Mouse (Mus musculus): ENCODE data around the gene Ptpn5. TPM values are rescaled to one million over a fixed set of nuclear protein-coding genes. Genes with fewer than 3 reads are reported as not detected.
A peak's percentile ranks its signal among the peaks of the same experiment; 100 is the strongest.

Ptpn5 gene
- total RNA-seq, 4 experiments from 2014 or later, result 0.68 to 3.3 (median 1.7) TPM

DNA sequence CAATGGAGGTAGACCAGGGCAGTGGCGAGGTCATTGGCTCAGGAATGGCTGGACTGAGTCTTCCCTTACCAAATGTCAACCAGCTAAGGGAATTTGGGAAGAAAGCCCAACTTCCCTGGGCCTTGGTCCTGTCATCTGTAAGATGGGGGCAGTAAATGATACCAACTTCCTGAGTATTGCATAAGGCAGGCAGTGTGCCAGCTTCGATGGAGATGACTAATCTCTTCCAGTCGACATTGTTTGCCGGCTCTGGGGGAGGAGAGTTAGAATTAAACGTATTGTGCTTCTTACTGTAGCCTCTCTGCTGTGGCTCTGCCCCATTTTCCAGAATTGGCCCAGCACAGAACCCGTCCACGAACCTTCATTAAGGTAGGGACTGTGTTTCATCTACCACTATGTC is 23.0 kb downstream of the Ptpn5 start:
- peak; percentile 67 for DNase-seq

- peak; percentile 47 for DNase-seq
Observed at GRCm38 (mm10) chr7:47108779-47109189, 24.7 kb downstream of the Ptpn5 start.

DNA sequence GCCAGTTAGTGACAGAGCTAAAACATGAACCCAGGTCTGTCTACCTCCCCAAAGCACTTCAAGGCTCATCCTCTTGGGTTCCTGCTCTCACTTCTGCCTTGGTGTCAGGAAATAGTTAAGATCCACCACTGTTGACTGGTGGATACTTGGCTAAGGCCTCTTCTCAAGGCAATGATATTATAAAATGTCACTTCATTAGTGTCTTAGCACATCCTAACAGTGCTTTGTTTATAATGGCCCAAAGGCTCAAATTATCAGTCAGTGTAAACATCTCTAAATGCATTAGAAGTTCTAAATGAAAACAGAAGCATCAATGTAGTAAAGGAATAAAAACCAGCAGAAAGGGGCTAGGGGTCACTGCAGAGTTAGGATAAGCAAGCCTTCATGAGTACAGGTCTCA is 26.5 kb downstream of the Ptpn5 start:
- DNase-seq, result no peak

GRCm38 (mm10) chr7:47103671-47104414 is 29.6 kb downstream of the Ptpn5 start:
- DNase-seq, result no peak

GRCm38 (mm10) chr7:47102970-47103369 is 30.5 kb downstream of the Ptpn5 start:
- DNase-seq, result no peak

GRCm38 (mm10) chr7:47100615-47101014 is 32.9 kb downstream of the Ptpn5 start:
- DNase-seq, result no peak

DNA sequence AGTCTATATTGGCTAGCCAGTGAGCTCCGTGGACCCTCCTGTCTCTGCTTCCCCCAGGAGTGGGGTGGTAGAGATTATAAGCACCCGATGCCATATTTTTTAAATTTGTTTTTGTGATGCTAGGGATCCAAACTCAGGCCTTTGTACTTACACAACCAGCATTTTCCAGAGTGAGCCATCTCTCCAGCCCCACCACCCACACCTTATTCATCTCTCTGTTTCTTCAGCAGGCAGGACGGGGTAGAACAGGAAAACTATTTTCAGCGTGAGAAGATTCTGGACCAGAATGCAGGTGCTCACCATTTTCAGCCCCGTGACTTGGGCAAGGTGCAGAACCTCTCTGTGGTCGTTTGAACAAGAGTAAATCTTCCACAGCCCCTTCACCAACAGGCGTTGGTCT is 34.2 kb downstream of the Ptpn5 start:
- DNase-seq, result no peak

- no peak for DNase-seq
Observed at GRCm38 (mm10) chr7:47098044-47098443, 35.4 kb downstream of the Ptpn5 start.

- DNase-seq, result no peak
Observed at GRCm38 (mm10) chr7:47094969-47095368, 38.5 kb downstream of the Ptpn5 start.

DNA sequence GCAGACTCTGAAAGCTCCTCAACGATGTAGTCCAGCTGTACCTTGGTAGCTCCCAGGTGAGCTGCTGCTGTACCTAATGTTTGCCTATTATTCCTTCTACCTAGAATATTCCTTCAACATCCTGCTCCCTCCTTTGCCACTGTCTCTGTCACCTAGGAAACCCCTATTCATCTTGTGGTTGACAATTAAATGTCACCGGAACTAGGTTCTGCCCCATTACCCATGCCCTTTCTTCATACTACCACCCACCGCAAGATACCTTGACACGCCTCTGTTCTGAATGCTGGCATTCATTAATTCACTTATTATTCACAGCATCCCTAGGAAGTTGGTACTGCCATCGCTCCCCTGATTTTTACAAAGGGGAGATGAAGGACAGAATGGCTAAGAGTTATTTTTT is 39.5 kb downstream of the Ptpn5 start:
- DNase-seq, result no peak

DNA sequence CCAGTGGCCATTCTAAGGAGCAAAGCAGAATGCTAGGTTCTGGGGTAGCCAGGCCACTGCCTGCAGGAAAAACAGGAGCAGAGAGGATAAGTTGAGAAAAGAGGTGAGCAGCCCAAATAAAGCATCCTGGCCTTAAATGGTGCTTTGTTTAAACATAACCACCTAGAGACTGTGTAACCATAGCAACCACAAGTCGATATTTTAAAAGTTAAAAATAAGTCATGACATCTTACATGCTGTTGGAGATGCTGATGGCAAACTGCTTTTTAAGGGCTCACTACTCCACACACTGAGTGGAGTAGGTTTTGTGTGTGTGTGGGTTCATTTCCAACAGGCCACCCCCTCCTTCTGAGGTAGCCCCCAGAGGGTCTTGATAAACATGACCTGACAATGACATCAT is 48.4 kb downstream of the Ptpn5 start:
- DNase-seq, result no peak

GRCm38 (mm10) chr7:47081277-47081676 is 52.2 kb downstream of the Ptpn5 start:
- peak; percentile 64 for DNase-seq

DNA sequence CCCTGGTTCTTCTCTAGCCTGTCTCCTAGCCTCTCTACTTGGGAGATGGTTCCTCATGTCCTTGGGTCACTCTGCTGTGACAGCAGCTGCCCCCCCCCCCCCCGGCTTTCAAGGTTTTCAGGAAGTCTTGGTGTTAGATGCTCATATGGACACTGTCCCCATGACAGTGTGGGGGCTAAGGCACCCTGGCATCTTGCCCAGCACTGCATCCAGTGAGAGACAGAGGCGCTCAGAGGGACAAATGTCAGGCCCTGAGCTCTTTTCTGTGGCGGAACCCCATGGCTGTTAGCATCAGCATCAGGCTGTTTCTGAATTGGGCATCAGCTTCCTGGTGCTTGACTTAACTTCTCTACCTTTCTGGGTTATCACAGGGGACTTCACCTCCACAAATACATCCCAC is 52.6 kb downstream of the Ptpn5 start:
- no peak for DNase-seq

GRCm38 (mm10) chr7:47077451-47077850 is 56.0 kb downstream of the Ptpn5 start:
- no peak for DNase-seq

GRCm38 (mm10) chr7:47076729-47077128 is 56.8 kb downstream of the Ptpn5 start:
- no peak for DNase-seq

DNA sequence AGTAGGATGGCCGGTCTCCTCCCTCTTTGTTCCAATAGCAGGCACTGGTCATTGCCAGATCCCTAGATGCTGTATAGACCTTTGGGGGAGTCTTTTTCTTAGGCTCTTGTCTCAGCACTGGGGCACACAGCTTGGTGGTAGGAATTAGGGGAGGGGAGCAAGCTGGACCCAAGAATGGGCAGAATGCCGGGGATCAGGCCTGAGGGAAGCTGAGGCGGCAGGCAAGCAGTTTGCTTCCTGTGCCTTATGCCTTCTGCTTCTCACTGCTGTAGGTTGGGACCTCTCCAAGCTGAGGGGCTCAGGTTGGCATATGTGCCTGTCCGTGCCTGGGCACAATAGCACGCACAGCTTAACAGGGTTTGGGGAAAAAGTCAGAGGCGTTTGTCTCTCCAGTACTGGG is 57.3 kb downstream of the Ptpn5 start:
- DNase-seq, result no peak

DNA sequence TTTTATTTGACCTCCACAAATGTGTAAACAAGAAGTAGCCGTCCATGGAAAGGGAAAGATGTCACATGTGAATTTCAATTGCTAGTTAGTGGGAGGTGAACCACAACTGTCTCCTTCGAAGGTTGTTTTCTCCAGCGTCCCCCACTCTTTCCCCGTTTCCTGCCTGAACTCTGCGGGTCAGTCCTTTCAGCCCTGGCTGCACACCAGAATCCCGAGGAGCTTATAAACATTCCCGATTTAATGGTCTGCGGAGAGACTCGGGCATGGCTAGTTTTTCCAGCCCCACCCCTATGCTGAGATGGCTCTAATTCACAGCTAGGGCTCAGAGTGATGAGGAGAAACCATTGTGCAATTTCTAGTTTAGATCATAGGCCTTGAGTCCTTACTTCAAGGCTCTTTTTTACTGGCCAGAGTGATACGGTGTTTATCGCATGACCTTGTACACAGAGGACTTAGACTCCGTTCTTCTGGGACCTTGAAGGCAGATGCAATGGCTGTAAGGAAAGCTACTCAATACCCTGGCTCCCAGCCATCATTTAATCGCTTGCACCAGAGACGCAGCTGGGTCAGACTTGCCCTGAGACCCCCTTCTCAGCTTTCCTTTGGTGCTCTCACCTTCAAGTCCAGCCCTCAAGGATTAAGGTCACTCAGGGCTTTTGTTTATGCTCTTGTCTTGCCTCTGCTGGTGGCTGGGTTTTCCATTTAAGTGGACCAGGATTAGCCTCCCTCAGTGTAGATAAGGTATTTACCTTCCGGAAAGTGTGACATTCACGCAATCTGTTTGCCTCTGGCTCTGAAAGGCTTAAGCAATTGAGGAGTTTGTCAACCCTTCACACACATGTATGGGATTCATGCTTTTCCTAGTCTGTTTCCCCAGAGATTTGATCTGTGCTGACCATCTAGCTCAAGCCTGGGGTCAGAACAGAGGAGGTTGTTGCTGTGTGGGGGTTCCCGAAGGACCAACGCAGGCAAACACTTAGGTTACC is 59.7 kb downstream of the Ptpn5 start:
- peak; percentile 55 for DNase-seq

DNA sequence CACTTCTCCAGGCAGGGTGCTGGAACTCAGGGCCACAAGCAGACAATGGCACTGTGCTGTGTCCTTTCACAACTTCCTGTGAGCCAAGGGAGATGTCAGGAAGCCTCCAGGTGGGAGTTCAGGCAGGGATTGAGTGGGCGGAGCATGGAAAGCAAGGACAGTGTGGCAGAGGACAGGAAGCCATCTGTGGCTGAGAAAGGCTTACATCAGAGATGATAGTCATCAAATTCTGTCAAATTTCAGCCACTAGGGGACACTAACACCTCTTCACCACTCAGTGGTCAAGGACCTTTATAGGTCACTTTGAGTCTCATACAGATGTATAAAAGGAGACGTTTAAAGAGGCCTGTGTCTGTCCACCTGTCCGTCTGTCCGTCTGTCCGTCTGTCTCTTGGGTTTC is 60.9 kb downstream of the Ptpn5 start:
- DNase-seq, result no peak

GRCm38 (mm10) chr7:47067879-47068278 is 65.6 kb downstream of the Ptpn5 start:
- no peak for DNase-seq

DNA sequence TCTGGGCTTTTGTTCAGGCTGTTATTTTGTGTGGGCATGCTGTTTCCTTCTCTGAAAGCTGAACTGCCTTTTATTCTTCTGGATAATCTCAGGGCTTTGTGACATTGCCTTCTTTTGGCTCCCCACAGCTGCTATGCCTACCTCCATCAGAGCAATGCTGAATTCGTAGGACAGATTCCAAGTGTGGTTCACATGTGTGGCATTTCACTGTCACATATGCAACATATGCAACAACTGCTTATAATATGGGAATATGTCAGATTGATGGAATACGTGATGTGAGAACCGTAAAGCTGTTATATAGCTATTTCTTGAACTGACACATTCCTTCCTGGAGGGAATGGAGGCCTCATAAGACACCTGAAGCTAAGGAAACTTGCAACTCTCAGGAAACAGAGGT is 66.5 kb downstream of the Ptpn5 start:
- no peak for DNase-seq

GRCm38 (mm10) chr7:47061560-47061959 is 71.9 kb downstream of the Ptpn5 start:
- DNase-seq, result no peak

DNA sequence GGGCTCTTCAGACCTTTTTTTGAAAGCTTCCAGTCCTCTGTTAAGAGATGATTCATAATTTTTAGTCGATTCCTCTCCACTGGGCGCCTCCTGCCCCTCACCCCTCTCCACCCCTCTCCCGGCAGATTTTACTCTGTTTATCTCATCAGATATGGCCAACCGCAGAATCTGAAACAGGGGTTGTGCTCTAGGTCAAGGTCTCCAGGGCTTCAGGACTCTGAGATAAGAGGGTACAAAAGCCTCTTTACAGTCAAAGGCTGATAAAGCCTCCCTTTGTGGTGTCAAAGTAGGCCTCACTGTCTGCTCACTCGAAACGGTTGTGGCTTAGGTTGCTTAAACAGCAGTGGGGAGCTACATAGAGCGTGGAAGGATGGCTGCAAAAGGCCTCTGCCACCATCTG is 74.1 kb downstream of the Ptpn5 start:
- DNase-seq, result no peak

- no peak for DNase-seq
Observed at GRCm38 (mm10) chr7:47056273-47056672, 77.2 kb downstream of the Ptpn5 start.

DNA sequence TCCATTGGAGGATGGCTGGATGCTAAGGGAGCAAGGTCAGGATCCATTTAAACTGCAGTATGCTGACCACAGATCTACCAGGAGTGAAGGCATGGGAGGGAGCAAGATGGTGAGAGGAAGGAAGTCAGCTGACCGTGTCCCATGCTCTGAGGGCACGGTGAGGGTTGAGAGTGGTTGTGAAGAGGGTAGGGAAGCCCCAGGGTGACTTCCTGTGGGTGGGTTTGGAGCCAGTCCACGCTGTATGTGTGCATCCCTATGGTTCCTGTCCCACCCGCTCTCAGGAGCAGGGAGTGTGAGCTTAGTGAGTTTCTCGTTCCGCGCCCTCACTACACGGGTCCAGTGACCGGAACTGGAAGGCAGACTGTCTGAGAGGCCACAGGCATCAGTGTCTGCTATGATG is 77.7 kb downstream of the Ptpn5 start:
- DNase-seq, result no peak
